ENCODE assay signal across 9 mouse cellular contexts in genomic region chr2:91926949-91927348, GRCm38 (mm10). TPM values are rescaled to one million over a fixed set of nuclear protein-coding genes. Genes with fewer than 3 reads are reported as not detected.
DNase-seq lines count a peak whose midpoint lies in the region; ATAC-seq and TF ChIP-seq lines count a peak whose summit lies in the region.
"Had no signal": no experiment of that assay in that cellular context is flagged by ENCODE, and none has a peak within 500 bp of the region (broad histone marks: within the 10 kb centered on the region; RNA-seq: fewer than 3 reads in every experiment).

Gene Chrm4, plus strand, starts transcription at chr2:91927249.

- peaks cover 43% of the 10 kb centered on the region for H3K4me1 ChIP-seq in heart, embryonic 12.5 days (replicated peaks)
- H3K4me1 ChIP-seq in midbrain, embryonic 12.5 days = peaks cover 38% of the 10 kb centered on the region
- H3K4me1 ChIP-seq in midbrain, embryonic 14.5 days (ENCODE audit: control insufficient read depth, insufficient read depth, low read length) = peaks cover 27% of the 10 kb centered on the region
- peaks cover 15% of the 10 kb centered on the region for H3K4me1 ChIP-seq in intestine, postnatal 0 days (replicated peaks; ENCODE audit: control insufficient read depth, insufficient read depth, low read length)
- peaks cover 46% of the 10 kb centered on the region for H3K4me1 ChIP-seq in neural tube, embryonic 15.5 days
- peaks cover 8% of the 10 kb centered on the region; the same call in 1 of the 2 replicates for H3K4me1 ChIP-seq in kidney, adult 2 months (ENCODE audit: control insufficient read depth, insufficient read depth, low read length)

- no peak for ATAC-seq in heart, embryonic 12.5 days (ENCODE audit: insufficient number of reproducible peaks, low FRiP score)
- no peak for ATAC-seq in midbrain, embryonic 12.5 days (ENCODE audit: low FRiP score, low read depth)
- ATAC-seq in midbrain, embryonic 14.5 days (ENCODE audit: low FRiP score, low TSS enrichment) = no peak
- ATAC-seq in intestine, postnatal 0 days = no peak
- no peak for ATAC-seq in neural tube, embryonic 15.5 days (ENCODE audit: low FRiP score)

- peaks cover 41% of the 10 kb centered on the region for H3K27me3 ChIP-seq in heart, embryonic 12.5 days (replicated peaks)
- peaks cover 50% of the 10 kb centered on the region for H3K27me3 ChIP-seq in midbrain, embryonic 12.5 days
- H3K27me3 ChIP-seq in midbrain, embryonic 14.5 days (ENCODE audit: control insufficient read depth, insufficient read depth, low read length) = peaks cover 24% of the 10 kb centered on the region
- H3K27me3 ChIP-seq in intestine, postnatal 0 days (replicated peaks; ENCODE audit: control insufficient read depth, insufficient read depth, low read length) = peaks cover 25% of the 10 kb centered on the region
- peaks cover 29% of the 10 kb centered on the region for H3K27me3 ChIP-seq in neural tube, embryonic 15.5 days (replicated peaks)
- peaks cover 4% of the 10 kb centered on the region; the same call in 1 of the 2 replicates for H3K27me3 ChIP-seq in kidney, adult 2 months (replicated peaks; ENCODE audit: control insufficient read depth, insufficient read depth, low read length)

- TF ChIP-seq CTCF in intestine, postnatal 0 days (IDR thresholded peaks at IDR 0.05; ENCODE audit: low read depth) = no peak
- TF ChIP-seq CTCF in kidney, adult 2 months (conservative IDR thresholded peaks at IDR 0.05; ENCODE audit: insufficient read depth, insufficient read length, low read depth, low read length) = no peak

- 85% methylated on average over 3 of the region's 3 CpGs for WGBS in heart, embryonic 12.5 days
- WGBS in midbrain, embryonic 12.5 days = 92% methylated on average over 3 of the region's 3 CpGs
- WGBS in midbrain, embryonic 14.5 days = 97% methylated on average over 3 of the region's 3 CpGs
- 79% methylated on average over 3 of the region's 3 CpGs for WGBS in intestine, postnatal 0 days
- 93% methylated on average over 3 of the region's 3 CpGs for WGBS in neural tube, embryonic 15.5 days
- WGBS in kidney, adult 2 months = 70% methylated on average over 3 of the region's 3 CpGs

- peak within 1 kb of the TSS; percentile 33; the same call in 1 of the 2 replicates for H3K9ac ChIP-seq in heart, embryonic 12.5 days
- no peak within 1 kb of the TSS for H3K9ac ChIP-seq in midbrain, embryonic 12.5 days (replicated peaks)
- H3K9ac ChIP-seq in midbrain, embryonic 14.5 days (replicated peaks; ENCODE audit: low read length) = no peak within 1 kb of the TSS
- H3K9ac ChIP-seq in intestine, postnatal 0 days (ENCODE audit: low read depth, low read length) = no peak within 1 kb of the TSS
- H3K9ac ChIP-seq in neural tube, embryonic 15.5 days (replicated peaks) = no peak within 1 kb of the TSS
- H3K9ac ChIP-seq: liver, embryonic 14.5 days had no signal

- DNase-seq in heart, adult 18-20 months = no peak
- no peak for DNase-seq in midbrain, embryonic 14.5 days
- DNase-seq in kidney, adult 2 months = no peak
- no peak for DNase-seq in gastrocnemius, postnatal 14 days

- no peaks in the 10 kb centered on the region for H3K9me3 ChIP-seq in heart, embryonic 12.5 days (replicated peaks)
- no peaks in the 10 kb centered on the region for H3K9me3 ChIP-seq in midbrain, embryonic 12.5 days
- no peaks in the 10 kb centered on the region for H3K9me3 ChIP-seq in midbrain, embryonic 14.5 days (ENCODE audit: control insufficient read depth, low read length)
- H3K9me3 ChIP-seq in intestine, postnatal 0 days (ENCODE audit: control insufficient read depth) = no peaks in the 10 kb centered on the region
- H3K9me3 ChIP-seq in neural tube, embryonic 15.5 days (replicated peaks) = no peaks in the 10 kb centered on the region

- peak within 1 kb of the TSS; percentile 62 for H3K4me2 ChIP-seq in heart, embryonic 12.5 days
- peak within 1 kb of the TSS; percentile 12 for H3K4me2 ChIP-seq in midbrain, embryonic 12.5 days (replicated peaks)
- H3K4me2 ChIP-seq in midbrain, embryonic 14.5 days (ENCODE audit: low read length) = no peak within 1 kb of the TSS
- H3K4me2 ChIP-seq in intestine, postnatal 0 days (replicated peaks; ENCODE audit: low read depth) = peak within 1 kb of the TSS; percentile 51
- peak within 1 kb of the TSS; percentile 31 for H3K4me2 ChIP-seq in neural tube, embryonic 15.5 days

- H3K36me3 ChIP-seq in heart, embryonic 12.5 days = no peaks in the 10 kb centered on the region
- no peaks in the 10 kb centered on the region for H3K36me3 ChIP-seq in midbrain, embryonic 12.5 days
- H3K36me3 ChIP-seq in midbrain, embryonic 14.5 days (ENCODE audit: control insufficient read depth, insufficient read depth, low read length) = no peaks in the 10 kb centered on the region
- H3K36me3 ChIP-seq in intestine, postnatal 0 days (ENCODE audit: control insufficient read depth, insufficient read depth) = 0 out of 2 replicates have a peak, but pooled peaks cover 3% of the 10 kb centered on the region
- H3K36me3 ChIP-seq in neural tube, embryonic 15.5 days = no peaks in the 10 kb centered on the region
- no peaks in the 10 kb centered on the region for H3K36me3 ChIP-seq in kidney, adult 2 months (ENCODE audit: control insufficient read depth, insufficient read depth, low read length)

- H3K27ac ChIP-seq in heart, embryonic 12.5 days (ENCODE audit: poor library complexity, severe bottlenecking) = no peak within 1 kb of the TSS
- no peak within 1 kb of the TSS for H3K27ac ChIP-seq in midbrain, embryonic 12.5 days (replicated peaks)
- no peak within 1 kb of the TSS for H3K27ac ChIP-seq in midbrain, embryonic 14.5 days (replicated peaks; ENCODE audit: low read depth, low read length)
- H3K27ac ChIP-seq in intestine, postnatal 0 days (ENCODE audit: low read depth, low read length) = no peak within 1 kb of the TSS
- no peak within 1 kb of the TSS for H3K27ac ChIP-seq in neural tube, embryonic 15.5 days (replicated peaks)
- H3K27ac ChIP-seq in kidney, adult 2 months (ENCODE audit: insufficient read depth, low read depth, low read length) = no peak within 1 kb of the TSS
- H3K27ac ChIP-seq: liver, embryonic 14.5 days had no signal

- intact Hi-C loops in gastrocnemius, postnatal 14 days (cut with DNase I; ENCODE audit: low total_unique reads) = no loop called here

- H3K4me3 ChIP-seq in heart, embryonic 12.5 days = peak within 1 kb of the TSS; percentile 21
- H3K4me3 ChIP-seq in midbrain, embryonic 12.5 days = no peak within 1 kb of the TSS
- no peak within 1 kb of the TSS for H3K4me3 ChIP-seq in midbrain, embryonic 14.5 days (replicated peaks; ENCODE audit: low read depth, low read length)
- H3K4me3 ChIP-seq in intestine, postnatal 0 days (ENCODE audit: low read depth, low read length) = no peak within 1 kb of the TSS
- H3K4me3 ChIP-seq in neural tube, embryonic 15.5 days (replicated peaks) = no peak within 1 kb of the TSS
- H3K4me3 ChIP-seq in kidney, adult 2 months (ENCODE audit: insufficient read depth, low read depth, low read length) = no peak within 1 kb of the TSS

- TF ChIP-seq POLR2A in kidney, adult 2 months (IDR thresholded peaks at IDR 0.05; ENCODE audit: low read depth, low read length) = no peak

RNA-seq across cellular contexts. Expression of gene Chrm4, which starts in this region (rescaled TPM):
- 0.15 TPM in 1 of 2 replicates, not detected in the other for polyA plus RNA-seq in heart, embryonic 12.5 days (2016; fragmentation: Nextera tagmentation; extraction: Ambion mirVana)
- not detected for total RNA-seq in heart, adult 18-20 months (2021)
- polyA plus RNA-seq in midbrain, embryonic 12.5 days (2016; fragmentation: Nextera tagmentation; extraction: Ambion mirVana) = 0.31 and 0.56 TPM in 2 replicates
- polyA plus RNA-seq in midbrain, embryonic 14.5 days (2014; fragmentation: Nextera tagmentation; extraction: Ambion mirVana) = 0.34 and 0.65 TPM in 2 replicates
- polyA plus RNA-seq in intestine, postnatal 0 days (2015; fragmentation: Nextera tagmentation; extraction: Ambion mirVana) = 0.24 and 0.26 TPM in 2 replicates
- polyA plus RNA-seq in neural tube, embryonic 15.5 days (2015; fragmentation: Nextera tagmentation; extraction: Ambion mirVana) = 1.4 and 1.5 TPM in 2 replicates
- polyA plus RNA-seq in kidney, adult 2 months (2012; rRNA removed) = 0.11 TPM in 1 of 2 replicates, not detected in the other
- total RNA-seq in gastrocnemius, postnatal 14 days (2021) = not detected
